Mouse (Mus musculus) activated CD4-positive, CD25-positive, alpha-beta regulatory T cell, adult 4 months (primary cell): ENCODE results near the gene Bptf. TPM values are rescaled to one million over a fixed set of nuclear protein-coding genes. Genes with fewer than 3 reads are reported as not detected.
"Not testable (repeated sequence)": the region's sequence is repeated elsewhere in the genome, so short reads cannot be mapped to it uniquely, and the experiment has no call there.

Source experiments
- ATAC-seq: one replicate; pipeline ENCODE4 v1.8.0; 2017
- polyA plus RNA-seq, 2 experiments: library from polyadenylated mRNA; unstranded; fragments of 100-300 nt; shearing (Covaris generic); gene quantifications; one replicate each; pipeline ENCODE4 v1.2.1; 2017

The Bptf gene
- polyA plus RNA-seq, 2 experiments from 2014 or later = 57.7 to 74.0 TPM

DNA sequence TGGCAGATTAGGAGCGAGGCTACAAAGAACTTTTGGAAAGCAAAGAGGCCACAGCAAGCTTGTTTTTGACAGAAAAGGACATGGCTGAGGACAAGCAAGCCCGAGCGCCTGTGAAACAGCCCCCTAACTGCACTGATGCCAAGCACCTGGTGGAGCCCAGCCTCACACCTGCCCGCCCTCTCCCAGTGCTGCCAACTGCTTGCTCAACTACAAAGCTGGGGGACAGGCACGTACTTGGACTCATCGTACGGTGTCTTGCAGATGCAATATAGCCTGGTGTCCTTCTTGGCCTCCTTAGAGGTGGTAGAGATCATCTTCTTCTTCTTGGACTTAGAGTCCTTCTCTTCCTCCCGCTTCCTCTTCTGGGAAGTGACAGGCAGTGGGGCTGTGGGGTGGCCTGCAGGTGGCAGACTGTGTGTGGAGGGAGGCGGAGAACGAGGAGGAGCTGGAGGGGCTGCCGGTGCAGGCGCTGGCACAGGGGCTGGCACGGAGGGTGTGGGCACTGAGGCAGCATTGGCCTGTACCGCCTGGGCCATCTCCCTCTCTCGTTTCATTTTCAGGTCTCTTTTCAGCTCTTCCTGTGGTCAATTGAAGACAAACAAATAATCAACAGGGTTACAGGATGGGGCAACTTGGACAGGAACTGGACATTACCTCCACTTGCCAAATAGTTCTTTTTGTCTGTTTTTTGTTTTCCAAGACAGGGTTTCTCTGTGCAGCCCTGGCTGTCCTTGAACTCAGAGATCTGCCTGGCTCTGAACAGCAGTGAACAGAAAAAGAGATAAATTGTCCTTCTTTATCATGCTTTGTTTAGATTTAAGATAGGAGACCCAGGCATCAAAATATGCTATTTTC, 84.9 kb downstream of the Bptf start:
- no peak for ATAC-seq

DNA sequence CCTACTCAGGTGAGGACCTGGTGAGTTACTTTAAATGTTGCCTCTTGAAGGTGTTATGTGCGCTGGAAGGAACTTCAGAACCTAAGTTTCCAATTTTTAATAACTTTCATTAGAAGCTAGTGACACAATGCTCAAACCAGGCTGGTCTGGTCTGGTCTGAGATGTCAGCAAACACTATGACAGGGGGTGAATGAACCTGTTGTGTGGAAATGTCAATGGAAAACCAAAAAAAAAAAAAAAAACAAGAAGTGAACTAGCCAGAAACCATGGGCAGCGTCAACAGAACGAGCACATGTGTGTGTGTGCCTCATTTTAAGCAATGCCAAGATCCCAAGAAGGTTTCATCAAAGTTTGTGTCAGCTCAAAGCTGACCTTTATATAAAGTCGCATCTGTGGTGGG, 86.4 kb downstream of the Bptf start:
- no peak for ATAC-seq

DNA sequence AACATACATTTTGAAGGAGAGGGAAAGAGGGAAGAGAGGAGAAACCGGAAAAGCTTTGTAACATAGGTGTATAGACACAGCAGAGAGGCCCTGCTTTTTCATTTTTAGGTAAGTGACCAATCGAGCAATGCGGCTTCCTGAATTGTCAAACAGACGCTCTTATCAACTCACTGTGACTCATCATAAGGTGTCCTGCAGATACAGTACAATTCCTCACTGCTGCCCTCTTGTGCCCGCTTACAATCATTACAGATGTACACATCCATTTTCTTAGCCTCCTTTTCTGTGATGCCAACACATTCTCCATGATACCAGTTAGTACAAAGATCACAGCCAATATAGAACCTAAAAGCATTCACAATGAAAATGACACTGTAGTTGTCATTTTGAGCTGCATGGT, 87.6 kb downstream of the Bptf start:
- ATAC-seq = peak; percentile 77

DNA sequence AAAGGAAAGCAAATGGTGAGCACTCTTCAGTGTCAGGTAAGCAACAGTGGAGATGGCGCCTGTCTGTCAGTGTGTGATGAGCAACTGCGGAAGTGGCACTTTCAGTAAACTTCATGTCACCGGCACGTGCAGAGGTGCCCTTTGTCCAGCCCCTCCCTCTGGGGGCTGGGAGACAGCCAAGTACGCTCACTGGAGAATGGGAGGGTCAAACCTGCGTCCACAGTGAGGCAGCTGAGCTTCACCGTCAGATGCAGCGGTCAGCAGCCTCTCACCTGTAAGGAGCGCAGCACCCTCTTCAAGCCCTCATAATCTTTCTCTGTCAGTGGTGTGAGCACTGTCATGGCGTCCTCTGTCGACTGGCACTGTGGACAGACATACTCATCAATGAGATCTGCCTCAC, 88.6 kb downstream of the Bptf start:
- ATAC-seq = no peak

DNA sequence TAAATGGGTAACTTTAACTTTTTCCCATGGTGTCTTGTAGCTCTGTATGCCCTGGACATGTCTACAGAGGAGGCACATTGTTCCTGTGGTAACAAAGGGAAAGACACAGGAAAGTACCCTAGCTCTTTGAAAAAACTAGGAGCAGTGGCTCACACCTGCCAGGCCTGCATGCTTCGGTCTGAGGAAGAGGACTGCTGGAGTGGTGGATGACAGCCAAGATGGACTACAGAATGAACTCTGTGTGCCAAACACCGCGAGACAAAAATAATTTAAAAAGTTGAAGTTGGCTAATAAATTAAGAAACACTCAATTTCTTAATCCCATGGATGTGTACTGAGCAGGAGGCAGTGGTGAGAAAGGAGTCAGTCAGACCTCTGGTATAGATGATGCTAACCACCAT, 90.5 kb downstream of the Bptf start:
- no peak for ATAC-seq

DNA sequence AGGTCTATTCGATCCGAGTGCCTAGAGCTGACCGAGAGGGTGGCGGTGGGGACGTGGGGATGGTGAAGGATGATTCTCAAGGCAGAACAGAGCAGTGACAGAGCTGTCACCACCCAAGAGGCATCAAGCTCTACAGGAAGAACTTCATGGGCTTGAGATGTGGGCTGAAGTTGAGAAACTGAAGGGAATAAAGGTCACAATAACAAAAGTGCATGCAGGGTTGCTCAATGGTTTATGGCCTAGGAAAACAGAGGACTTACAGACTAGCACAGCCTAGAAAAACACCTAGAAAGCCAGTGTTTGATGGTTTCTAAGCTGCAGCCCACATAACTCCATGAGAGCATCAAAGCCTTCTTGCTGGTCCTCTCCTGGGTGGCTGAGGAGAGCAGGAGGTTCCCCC, 92.5 kb downstream of the Bptf start:
- ATAC-seq = no peak

DNA sequence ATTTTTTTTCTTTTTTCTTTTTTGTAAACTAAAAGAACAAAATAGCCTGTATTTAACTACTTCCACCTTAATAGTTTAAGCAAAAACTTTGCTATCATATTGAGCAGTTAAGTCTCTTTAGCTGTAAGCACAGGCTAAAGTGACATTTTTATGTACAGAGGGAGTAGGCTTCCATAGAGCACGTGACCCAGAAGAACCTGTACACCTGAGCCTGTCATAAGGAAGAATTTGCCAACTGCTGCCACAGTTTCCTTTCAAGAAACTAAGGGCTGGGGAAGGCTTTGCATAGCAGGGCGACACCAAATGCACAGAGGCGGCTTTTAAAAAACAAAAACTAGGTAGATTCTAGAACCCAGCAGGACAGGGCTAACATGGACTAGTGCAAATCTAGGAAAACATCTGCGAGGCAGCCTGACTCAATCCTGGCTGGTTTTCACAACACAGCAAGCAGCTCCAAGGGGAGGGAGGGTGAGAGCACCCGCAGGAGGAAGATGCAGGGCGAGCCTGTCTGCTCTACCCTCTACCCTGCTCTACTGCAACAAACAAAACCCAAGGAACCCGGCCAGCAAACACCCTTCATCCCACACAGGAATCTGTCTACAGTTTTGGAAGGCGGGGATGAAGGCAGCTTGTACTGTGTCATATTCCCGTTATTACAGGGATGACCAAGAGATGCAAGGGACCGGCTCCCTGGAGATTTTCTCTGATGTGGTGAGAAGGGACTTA, 97.7 kb downstream of the Bptf start:
- no peak for ATAC-seq

DNA sequence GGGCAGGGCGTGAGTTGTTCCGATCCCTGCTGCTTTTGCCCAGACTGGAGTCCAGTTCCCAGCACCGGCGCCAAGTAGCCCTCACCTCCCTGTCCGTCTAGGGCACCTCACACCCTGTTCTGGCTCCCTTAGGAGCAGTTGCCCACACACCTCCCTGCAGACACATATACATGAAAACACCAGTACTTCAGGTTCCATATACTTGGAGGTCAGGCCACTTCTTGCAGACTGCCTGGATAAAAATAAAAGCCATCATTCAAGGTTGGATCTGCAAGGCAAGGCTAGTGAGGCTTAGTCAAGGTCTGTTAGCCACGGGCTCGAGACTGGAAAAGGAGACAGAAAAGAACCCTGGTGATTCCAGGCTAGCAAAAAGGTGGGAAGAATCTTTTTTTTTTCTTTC, 100.3 kb downstream of the Bptf start:
- no peak for ATAC-seq

DNA sequence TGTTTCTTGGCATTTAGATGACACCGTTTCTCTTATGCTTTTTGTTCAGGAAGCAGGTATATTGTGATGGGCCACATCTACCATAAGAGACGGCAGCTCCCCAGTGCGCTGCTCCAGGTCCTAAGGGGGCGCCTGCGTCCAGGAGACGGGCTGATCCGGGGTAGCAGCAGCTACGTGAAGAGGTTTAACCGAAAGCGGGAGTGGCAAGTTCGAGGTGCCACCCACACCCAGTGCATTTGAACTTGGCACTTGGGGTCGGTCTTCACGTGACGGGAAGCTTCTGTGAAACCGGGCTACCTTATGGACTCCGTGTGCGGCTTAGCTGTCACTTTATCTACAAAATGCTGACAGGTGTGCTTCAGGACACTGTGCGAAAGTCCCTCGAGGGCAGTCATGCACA, 102.4 kb downstream of the Bptf start:
- ATAC-seq = no peak

DNA sequence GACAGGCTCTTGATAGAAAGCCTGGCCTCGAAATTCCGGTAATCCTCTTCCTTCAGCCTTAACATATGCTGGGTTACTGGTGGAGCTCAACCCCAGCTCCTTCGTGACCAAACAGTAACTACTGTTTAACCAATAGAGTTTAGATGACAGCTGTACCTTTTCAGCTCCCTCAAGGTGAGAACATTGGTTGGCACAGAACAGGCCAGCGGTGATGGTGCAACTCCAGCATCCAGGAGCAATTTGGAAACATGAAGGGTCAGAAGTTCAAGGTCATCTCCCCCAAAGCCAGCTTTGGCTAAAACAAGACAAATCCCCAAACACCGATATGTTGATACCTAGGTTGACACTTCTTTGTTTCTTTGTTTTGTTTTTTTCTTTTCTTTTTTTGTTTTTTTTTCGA, 103.2 kb downstream of the Bptf start:
- ATAC-seq = no peak

DNA sequence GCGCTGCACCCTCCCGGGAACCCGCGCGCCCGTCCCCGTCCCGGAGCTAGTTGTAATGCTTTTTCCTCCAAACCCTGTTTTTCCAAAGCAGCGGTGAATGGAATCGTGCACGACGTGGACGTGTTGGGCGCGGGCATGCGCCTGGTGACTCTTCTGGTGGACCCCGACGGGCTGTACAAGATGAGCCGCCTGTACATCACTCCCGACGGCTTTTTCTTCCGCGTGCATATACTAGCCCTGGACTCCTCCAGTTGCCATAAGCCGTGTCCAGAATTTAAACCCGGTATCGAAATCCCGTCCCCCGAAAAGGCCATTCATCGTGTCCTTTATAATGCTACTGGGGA, 103.7 kb downstream of the Bptf start:
- ATAC-seq = no peak

DNA sequence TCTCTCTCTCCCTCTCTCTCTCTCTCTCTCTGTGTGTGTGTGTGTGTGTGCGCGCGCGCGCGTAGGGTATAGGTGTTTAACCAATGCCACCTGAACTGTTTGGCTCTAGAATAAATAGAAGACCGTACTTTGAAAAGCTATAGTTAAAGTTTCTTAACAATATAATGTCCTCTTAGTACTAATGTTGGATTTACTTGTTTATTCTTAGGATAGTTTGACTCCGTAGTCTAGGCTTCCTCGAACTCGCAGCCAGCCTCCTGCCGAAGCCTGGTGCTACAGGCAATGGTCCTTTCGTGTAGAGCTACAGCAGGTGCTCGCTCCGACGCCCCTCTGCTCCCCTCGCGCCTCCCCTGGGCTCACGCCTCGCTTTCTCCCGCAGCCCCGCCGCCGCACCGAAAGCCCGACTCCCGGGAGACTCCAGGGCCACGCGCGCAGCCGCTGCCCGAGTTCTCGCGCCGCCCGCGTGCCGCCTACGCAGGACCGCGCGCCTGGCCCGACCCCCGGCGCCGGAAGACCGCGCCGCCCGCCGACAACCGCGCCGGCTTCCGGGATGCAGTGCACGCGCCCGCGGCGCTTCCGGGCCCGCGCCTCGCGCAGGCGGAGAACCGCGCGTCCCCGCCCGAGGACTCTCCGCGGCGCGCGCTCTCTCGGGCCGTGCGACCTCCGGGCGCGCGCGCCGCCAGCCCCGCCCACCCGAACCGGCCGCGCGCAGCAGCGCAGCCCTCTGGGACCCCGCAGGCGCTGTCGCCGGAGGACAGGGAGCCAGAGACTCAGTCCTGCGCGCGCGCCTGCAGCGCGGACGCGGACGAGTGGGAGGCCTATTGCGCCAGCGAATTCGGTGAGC, 104.3 kb downstream of the Bptf start:
- peak; percentile 84 for ATAC-seq

DNA sequence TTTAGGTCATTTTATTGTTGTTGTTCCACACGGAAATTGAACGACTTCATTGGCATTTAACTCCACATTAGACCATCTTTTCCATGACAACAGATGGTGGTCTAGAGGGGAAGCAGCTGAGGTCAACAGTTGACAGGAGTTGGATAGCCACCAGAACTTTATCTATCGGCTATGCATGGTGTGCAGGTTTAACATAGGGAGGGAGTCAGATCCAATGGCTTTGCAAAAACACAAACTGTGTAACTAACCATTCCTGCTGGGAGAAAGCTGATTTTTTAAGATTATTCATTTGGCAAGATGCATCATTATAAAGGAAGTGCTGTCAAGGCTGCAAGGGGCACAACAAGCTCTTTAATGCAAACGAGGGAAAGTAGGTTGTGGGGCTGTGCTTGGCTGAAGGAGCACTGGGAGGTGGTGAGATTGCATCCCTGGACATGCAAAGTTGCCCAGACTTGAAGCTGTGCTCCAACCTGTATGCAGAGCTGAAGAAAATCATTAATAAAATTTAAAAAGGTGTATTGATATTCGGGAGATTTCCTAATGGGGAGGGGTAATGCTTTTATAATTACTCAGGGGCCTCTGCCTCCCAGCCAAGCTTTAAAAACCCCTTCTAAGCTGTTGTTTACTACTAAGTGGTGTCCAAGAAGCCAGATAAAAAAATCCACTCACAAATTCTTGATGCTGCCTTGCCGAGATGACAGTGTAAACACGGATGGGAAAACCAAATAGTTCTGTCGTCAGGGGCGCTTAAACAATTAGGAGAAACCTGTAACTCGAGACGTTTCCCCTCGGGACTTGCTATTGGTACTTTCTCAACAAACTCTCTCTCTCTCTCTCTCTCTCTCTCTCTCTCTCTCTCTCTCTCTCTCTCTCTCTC, 105.1 kb downstream of the Bptf start:
- ATAC-seq = no peak

DNA sequence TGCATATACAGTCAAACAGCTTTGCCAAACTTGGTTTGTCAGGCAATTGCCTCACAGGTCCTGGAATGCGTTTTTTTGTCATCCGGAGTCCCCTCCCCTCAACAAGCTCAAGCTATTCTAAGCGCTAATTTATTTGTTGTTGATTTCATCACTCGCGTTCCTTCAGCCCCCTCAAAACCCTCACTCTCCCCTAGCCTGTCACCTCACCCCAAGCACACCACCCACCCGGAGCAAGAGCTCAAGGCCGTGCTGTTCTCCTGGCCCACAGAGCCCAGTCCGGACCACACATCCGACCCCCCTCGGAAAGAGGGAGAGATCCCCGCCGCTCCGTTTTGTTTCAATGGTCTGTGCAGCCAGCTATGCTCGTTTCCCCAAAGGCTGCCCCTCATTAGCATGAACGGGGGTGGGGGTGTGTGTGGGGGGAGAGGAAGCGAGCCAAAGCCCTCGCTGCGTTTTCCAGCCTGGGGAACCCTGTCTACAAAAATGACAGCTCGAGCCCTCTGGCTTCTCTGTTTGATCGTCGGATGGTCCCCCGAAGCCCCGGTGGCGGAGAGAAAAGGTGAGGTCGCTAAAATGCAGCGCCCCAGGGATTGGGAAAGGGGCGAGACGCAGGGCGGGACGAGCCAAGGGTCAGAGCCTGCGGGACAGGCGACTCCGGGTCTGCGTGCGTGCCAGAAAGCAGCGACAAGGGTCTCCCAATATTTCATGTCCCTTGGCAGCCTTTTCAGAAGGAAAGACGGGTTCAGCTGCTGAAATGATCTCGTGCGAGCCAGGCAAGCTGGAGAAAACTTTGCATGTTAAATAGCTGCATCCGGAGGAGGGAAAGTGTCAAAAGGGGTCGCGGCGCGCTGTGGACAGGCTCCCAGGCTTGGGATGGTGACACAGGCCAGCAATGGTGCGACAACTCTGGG, 106.3 kb downstream of the Bptf start, which contains the start of gene 1810010H24Rik:
Gene 1810010H24Rik (plus strand): TSS at position 271 of the 911 bp plus-strand sequence.
- ATAC-seq = no peak

DNA sequence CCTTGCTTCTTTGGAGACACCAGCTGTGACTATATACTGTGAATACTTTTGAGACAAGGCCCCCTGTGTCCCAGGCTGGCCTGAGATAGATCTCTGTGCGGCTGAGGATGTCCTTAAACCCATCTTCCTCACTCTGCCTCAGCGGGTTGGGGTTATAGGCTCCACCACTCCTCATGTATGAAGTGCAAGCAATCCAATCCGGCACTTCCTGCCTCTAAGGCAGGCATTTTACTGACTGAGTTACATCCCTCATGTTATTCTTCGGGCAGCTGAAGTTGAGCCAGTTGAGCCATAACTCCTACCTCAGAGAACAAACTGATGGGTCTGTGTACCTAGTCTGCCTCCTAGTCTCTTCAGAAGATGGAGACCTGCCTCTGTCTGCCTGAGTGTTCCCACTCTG, 107.5 kb downstream of the Bptf start:
- ATAC-seq = no peak

DNA sequence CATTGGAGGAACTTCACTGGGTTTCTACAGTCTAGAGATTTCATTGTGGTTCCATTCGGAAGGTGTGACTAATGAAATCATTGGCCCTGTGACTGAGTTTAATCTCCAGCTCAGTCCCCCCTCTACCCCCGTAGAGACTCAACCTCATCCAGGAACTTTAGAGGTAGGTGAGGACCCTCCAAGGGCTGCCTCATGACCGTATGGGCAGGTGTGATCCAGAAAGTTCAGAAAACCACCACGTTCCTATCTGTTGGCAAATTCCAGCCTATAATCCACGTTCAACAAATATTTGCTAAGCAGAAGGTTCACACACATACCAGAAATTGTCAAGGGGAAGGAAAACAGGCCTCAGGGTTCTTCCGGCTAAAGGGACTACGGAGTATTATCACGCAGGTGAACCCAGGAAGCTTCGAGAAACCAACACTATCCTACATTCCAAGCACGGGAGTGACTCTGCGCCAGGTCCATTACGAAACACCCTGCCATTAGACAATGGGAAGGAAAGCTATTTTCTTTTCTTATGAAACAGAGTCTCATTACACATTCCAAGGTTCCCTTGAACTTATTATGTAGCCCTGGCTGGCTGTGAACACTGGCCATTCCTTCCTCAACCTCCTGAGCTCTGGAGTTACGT, 109.8 kb downstream of the Bptf start:
- ATAC-seq = no peak

DNA sequence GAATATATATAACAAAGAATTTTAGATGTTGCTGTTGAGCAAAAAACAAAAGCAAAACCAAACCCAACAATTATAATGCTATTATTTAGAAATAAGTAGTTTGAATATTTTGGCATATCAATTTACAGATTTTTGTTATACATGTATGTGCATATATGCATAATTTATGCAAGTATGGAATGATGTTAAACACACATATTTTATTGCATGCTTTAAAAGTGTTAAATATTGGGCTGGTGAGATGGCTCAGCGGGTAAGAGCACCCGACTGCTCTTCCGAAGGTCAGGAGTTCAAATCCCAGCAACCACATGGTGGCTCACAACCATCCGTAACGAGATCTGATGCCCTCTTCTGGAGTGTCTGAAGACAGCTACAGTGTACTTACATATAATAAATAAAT, 112.2 kb downstream of the Bptf start:
- not testable (repeated sequence) for ATAC-seq

DNA sequence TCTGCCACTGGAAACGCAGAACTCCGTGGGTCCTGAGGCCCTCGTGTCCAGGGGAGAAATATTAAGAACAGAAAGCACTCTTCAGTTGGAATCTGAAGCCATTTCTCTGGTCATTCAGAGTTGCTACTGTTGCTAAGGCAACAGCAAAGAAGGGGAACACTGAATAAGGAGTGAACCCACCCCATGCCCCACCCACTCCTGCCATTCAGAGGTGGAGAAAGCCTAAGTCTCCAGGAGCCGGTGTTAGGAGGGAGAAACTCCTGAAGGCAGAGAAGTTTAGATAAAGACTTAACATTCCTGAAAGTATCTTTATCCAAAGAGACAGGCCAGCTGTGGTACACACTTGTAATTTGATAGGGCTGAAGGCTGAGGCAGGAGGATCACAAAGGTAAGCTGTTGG, 112.6 kb downstream of the Bptf start:
- no peak for ATAC-seq

DNA sequence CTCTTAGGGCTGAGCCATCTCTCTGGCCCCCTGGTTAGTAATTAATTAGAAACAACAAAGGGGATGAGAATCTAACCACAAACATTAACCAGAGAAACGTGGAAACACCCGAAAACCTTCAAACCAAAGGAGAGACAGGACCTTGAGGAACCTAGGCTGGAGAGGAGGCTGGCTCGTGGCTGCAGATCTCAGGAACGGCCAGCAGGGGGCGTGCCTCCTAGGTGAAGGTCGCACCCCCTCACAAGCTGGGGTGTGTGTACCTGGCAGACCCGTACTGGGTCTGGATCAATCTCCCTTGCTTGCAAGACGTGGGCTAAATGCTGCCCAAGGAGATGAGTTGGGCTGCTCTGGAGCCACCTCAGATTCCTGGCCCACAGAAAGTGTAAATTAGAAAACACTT, 113.3 kb downstream of the Bptf start:
- ATAC-seq = no peak

DNA sequence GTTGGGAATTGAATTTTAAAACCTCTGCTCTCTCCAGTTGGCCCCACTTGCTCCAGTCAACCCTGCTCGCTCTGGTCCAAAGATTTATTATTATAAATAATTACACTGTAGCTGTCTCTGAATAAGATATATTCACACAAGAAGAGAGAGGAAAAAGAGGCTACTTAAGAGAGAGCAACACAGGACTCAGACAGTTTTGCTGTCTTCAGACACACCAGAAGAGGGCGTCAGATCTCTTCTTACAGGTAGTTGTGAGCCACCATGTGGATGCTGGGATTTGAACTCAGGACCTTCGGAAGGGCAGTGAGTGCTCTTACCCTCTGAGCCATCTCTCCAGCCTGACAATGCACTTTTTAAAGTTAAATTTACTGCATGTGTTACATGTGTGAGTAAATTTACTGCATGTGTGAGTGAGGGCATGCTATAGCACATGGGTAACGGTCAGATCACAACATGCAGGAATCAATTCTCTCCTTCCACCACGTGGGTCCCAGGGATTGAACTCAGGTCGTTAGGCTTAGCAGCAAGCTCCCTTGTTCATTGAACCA, 114.5 kb downstream of the Bptf start:
- no peak for ATAC-seq
